Mouse (Mus musculus) forebrain, embryonic 10.5 days (tissue): ENCODE results near the gene Armc7. TPM values are rescaled to one million over a fixed set of nuclear protein-coding genes. Genes with fewer than 3 reads are reported as not detected.

Source experiments
- DNase-seq: peaks from one replicate; pipeline ENCODE4 v3.0.0-alpha.2; 2017; ENCODE audit warnings: low spot score; ENCODE audit errors: extremely low spot score
- H3K27ac ChIP-seq: fragments of 300-500 bp; sonication (generic); 2 replicates; pipeline ENCODE4 v1.5.1; 2016; ENCODE audit warnings: mild to moderate bottlenecking
- H3K27me3 ChIP-seq: fragments of 300-500 bp; sonication (generic); 2 replicates; pipeline ENCODE4 v1.6.1; 2016; ENCODE audit warnings: mild to moderate bottlenecking; ENCODE audit not compliant: poor library complexity, severe bottlenecking
- H3K36me3 ChIP-seq: fragments of 300-500 bp; sonication (generic); replicated peaks from 2 replicates; pipeline ENCODE4 v1.6.1; 2016; ENCODE audit warnings: mild to moderate bottlenecking, moderate library complexity
- H3K4me1 ChIP-seq: fragments of 300-500 bp; sonication (generic); 2 replicates; pipeline ENCODE4 v1.6.1; 2016
- H3K4me3 ChIP-seq: fragments of 300-500 bp; sonication (generic); 2 replicates; pipeline ENCODE4 v1.5.1; 2016; ENCODE audit warnings: mild to moderate bottlenecking, moderate library complexity
- H3K9me3 ChIP-seq: fragments of 300-500 bp; sonication (generic); 2 replicates; pipeline ENCODE4 v1.6.1; 2016; ENCODE audit warnings: mild to moderate bottlenecking, moderate library complexity
- WGBS: fragments of 180-500 bp; shearing (Covaris S2); methylation state at CpG from one replicate; pipeline ENCODE4 v1.1.7; 2016; 5-methylcytosine and 5-hydroxymethylcytosine counted together
- polyA plus RNA-seq: library from polyadenylated mRNA; unstranded; fragments of >200 nt; fragmentation: Nextera tagmentation; extraction: Ambion mirVana; gene quantifications from 2 replicates; pipeline ENCODE4 v1.2.1, GENCODE M21; 2016

The Armc7 gene
- polyA plus RNA-seq, 1 experiment from 2014 or later: 8.2 TPM

- Histone ChIP-seq H3K4me1 (peaks cover 85% of the 10 kb centered on the region), H3K27ac (no peak overlapping the region), H3K36me3 (peaks cover 40% of the 10 kb centered on the region), H3K27me3 (no peaks in the 10 kb centered on the region), H3K4me3 (peak overlapping the region; percentile 99), H3K9me3 (no peaks in the 10 kb centered on the region)
- WGBS: 53% methylated on average over 6 of the region's 6 CpGs
- DNase-seq: no peak
These were observed 34.5 kb downstream of the Armc7 start for GRCm38 (mm10) chr11:115509773-115510506.

GRCm38 (mm10) chr11:115510507-115510888, 35.0 kb downstream of the Armc7 start:
- no peaks in the 10 kb centered on the region for H3K27me3 ChIP-seq
- peak overlapping the region; percentile 56 for H3K27ac ChIP-seq
- H3K9me3 ChIP-seq: no peaks in the 10 kb centered on the region
- H3K4me3 ChIP-seq: peak overlapping the region; percentile 99
- whole genome bisulfite sequencing: 69% methylated on average over 5 of the region's 5 CpGs
- H3K4me1 ChIP-seq: peaks cover 85% of the 10 kb centered on the region
- peaks cover 35% of the 10 kb centered on the region for H3K36me3 ChIP-seq
- no peak for DNase-seq

DNA sequence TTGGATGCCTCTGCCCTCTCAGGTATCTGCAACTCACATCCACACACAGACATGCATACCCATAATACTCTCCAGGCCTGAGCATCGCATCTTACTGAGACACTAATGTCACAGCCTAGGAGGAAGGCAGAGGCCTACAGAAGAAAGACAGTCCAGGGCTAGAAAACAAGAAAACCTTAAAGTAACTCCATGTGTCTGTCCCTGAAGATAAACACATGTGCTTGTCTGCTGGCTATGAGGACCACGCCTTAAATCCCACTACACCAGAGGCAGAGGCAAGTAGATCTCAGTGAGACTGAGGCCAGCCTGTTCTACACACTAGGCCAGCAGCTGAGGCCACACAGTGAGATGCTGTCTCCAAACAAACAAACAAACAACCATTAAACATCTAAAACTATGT, 35.7 kb downstream of the Armc7 start:
- no peaks in the 10 kb centered on the region for H3K9me3 ChIP-seq
- peaks cover 28% of the 10 kb centered on the region for H3K36me3 ChIP-seq
- H3K4me3 ChIP-seq: peak overlapping the region; percentile 99
- 73% methylated on average over 2 of the region's 2 CpGs for WGBS
- no peaks in the 10 kb centered on the region for H3K27me3 ChIP-seq
- DNase-seq: no peak
- 0 out of 2 replicates have a peak overlapping the region, but pooled peaks have one; percentile 99 for H3K27ac ChIP-seq
- peaks cover 80% of the 10 kb centered on the region for H3K4me1 ChIP-seq

- Histone ChIP-seq H3K27ac (peak overlapping the region; percentile 99), H3K4me1 (peaks cover 71% of the 10 kb centered on the region)
- no peak for DNase-seq
These were observed 36.5 kb downstream of the Armc7 start for GRCm38 (mm10) chr11:115512004-115512403.

DNA sequence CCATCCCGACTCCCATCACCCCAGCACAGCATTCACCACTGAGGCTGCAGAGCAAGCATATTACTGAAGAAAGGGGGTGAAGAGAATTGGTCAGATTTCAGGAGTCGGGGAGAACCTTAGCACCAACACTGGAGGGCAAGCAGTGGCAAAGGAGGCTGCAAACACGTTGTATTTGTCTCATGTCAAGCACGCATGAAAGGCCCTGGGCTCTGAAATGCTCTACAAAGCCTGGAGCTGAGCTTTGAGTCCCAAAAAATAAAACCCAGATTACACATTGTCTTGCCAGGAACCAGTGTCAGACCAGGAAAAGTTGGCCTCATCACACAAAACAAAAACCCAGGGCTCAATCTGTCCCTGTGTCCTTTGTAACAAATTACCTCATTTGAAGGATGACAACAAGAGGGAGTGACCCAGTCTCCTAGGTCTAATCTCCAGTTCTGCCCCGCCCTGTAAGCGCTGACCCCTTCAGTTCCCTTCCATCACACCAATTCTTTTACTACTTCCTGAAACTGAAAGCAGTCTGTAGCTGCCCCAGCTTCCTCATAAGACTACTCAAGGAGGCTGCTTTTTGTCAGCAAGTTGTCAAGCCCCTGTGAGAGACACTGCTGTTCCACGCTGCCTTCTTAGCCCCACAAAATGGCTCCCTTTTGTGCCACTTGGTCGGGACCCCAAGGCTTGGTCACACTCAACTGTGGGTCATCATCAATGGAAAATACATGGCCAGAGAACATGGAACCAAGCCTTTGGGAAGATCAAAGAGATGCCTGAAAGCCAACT, 37.1 kb downstream of the Armc7 start:
- no peaks in the 10 kb centered on the region for H3K9me3 ChIP-seq
- H3K36me3 ChIP-seq: peaks cover 14% of the 10 kb centered on the region
- H3K4me3 ChIP-seq: peak overlapping the region; percentile 99
- no peak for DNase-seq
- peaks cover 65% of the 10 kb centered on the region for H3K4me1 ChIP-seq
- WGBS: 39% methylated on average over 8 of the region's 8 CpGs
- peak overlapping the region; percentile 99 for H3K27ac ChIP-seq
- H3K27me3 ChIP-seq: no peaks in the 10 kb centered on the region

More at GRCm38 (mm10) chr11:115512004-115512403, 36.5 kb downstream of the Armc7 start:
- Histone ChIP-seq H3K27me3 (no peaks in the 10 kb centered on the region), H3K4me3 (peak overlapping the region; percentile 99), H3K9me3 (no peaks in the 10 kb centered on the region), H3K36me3 (peaks cover 20% of the 10 kb centered on the region)
- 68% methylated on average over 3 of the region's 3 CpGs for WGBS

GRCm38 (mm10) chr11:115513271-115514237, 38.1 kb downstream of the Armc7 start:
- Histone ChIP-seq H3K4me1 (peaks cover 55% of the 10 kb centered on the region), H3K27me3 (no peaks in the 10 kb centered on the region), H3K27ac (peak overlapping the region; percentile 99), H3K9me3 (no peaks in the 10 kb centered on the region), H3K36me3 (peaks cover 11% of the 10 kb centered on the region), H3K4me3 (peak overlapping the region; percentile 99)
- DNase-seq: peak; percentile 70
- WGBS: under 1% methylated on average over 57 of the region's 57 CpGs

DNA sequence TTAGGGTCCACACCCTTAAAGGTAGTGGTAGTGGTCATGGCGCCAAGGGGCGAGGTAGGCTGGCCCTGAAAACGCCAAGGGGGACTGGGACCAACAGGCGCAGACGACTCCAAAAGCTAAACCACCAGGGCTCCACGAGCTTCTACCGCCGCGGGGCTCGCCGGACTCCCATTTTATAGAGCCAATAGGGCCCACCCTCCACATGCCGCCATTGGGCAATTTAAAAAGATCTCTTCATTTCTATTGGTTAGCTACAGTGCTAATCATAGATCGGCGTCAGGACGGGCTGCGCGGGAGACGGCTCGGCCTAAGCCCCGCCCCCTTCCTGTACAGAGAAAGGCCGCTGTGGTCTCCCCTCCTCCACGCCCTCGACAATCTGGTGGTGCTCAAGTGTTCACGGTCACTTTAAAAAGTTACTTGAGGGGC, 38.8 kb downstream of the Armc7 start, which contains the start of gene Jpt1:
Gene Jpt1, minus strand, starts transcription at position 150 of the 426 bp plus-strand sequence.
- Histone ChIP-seq H3K27ac (peak within 1 kb of the TSS; percentile 99), H3K36me3 (0 out of 2 replicates have a peak, but pooled peaks cover 6% of the 10 kb centered on the region), H3K4me1 (peaks cover 51% of the 10 kb centered on the region), H3K4me3 (peak within 1 kb of the TSS; percentile 99), H3K9me3 (no peaks in the 10 kb centered on the region), H3K27me3 (no peaks in the 10 kb centered on the region)
- DNase-seq: peak; percentile 93
- WGBS: under 1% methylated on average over 24 of the region's 24 CpGs

DNA sequence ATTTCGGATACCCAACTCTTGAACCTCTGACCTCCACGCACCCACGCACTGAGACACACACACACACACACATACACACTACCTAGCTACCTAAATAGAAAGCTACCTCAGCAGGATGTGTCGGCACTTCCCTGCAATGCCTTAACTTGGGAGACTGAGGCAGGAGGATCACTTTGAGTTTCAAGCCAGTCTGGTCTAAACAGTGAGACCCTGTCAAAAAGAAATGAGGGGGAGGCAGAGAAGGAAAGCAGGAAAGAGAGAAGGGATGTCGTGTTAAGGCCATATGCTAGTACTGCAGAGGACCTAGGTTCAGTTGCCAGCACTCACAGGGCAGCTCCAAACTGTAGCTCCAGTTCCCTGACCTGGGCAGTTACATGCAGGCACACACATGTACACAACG, 39.6 kb downstream of the Armc7 start:
- Histone ChIP-seq H3K4me3 (peak overlapping the region; percentile 99), H3K4me1 (peaks cover 47% of the 10 kb centered on the region), H3K27me3 (no peaks in the 10 kb centered on the region), H3K9me3 (no peaks in the 10 kb centered on the region), H3K36me3 (0 out of 2 replicates have a peak, but pooled peaks cover 6% of the 10 kb centered on the region), H3K27ac (peak overlapping the region; percentile 99)
- DNase-seq: no peak
- WGBS: 74% methylated on average over 6 of the region's 6 CpGs

DNA sequence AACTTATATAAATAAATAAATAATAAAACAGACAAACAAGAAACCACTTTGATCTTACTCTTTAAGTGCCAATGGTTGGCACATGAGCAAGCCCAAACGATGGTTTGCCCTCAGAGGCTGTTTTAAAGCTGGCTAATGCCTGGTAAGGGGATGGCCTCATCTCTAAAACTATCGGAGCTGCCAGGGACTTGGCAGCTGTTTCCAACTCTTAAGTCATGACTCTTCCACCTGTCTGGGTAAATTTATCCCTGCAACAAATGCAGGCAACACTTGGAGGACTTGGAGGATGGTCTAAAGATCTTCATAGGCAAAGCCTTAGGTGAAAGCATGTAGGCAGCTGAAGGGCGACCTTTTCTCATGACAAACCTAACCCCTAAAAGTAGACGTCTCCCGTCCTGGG, 41.5 kb downstream of the Armc7 start:
- Histone ChIP-seq H3K36me3 (peaks cover 15% of the 10 kb centered on the region), H3K4me3 (no peak overlapping the region), H3K27me3 (no peaks in the 10 kb centered on the region), H3K4me1 (peaks cover 27% of the 10 kb centered on the region), H3K27ac (no peak overlapping the region), H3K9me3 (no peaks in the 10 kb centered on the region)
- 89% methylated on average over 5 of the region's 5 CpGs for WGBS
- no peak for DNase-seq

DNA sequence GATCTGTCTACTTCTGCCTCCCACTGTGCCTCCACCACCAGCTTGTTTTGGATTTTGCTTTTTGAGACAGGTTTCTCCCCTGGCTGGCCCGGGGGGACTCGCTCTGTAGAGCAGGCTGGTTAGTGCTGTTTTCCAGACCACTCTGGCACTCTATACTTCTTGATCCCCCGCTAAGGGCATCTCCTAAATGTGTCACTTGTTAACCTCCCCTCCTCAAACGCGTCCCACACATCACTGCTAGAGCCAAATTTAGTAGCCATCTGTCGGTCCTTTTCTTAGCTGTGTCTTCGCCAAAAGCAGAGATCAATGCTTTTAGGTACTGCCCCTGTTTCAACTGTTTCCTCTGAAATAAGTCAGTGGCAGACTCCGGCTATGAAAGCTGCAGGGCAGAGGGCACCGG, 43.2 kb downstream of the Armc7 start:
- WGBS: 79% methylated on average over 9 of the region's 9 CpGs
- peaks cover 11% of the 10 kb centered on the region for H3K4me1 ChIP-seq
- no peaks in the 10 kb centered on the region for H3K27me3 ChIP-seq
- H3K4me3 ChIP-seq: no peak overlapping the region
- H3K27ac ChIP-seq: no peak overlapping the region
- no peaks in the 10 kb centered on the region for H3K9me3 ChIP-seq
- no peak for DNase-seq
- H3K36me3 ChIP-seq: peaks cover 26% of the 10 kb centered on the region

- H3K27me3 ChIP-seq: no peaks in the 10 kb centered on the region
- no peaks in the 10 kb centered on the region for H3K9me3 ChIP-seq
- WGBS: 89% methylated on average over 3 of the region's 3 CpGs
- no peak overlapping the region for H3K4me3 ChIP-seq
- H3K27ac ChIP-seq: no peak overlapping the region
- H3K4me1 ChIP-seq: peaks cover 9% of the 10 kb centered on the region
- H3K36me3 ChIP-seq: peaks cover 35% of the 10 kb centered on the region
- no peak for DNase-seq
These were observed 44.1 kb downstream of the Armc7 start for GRCm38 (mm10) chr11:115519581-115519980.

- no peaks in the 10 kb centered on the region for H3K9me3 ChIP-seq
- H3K36me3 ChIP-seq: peaks cover 41% of the 10 kb centered on the region
- no peaks in the 10 kb centered on the region for H3K27me3 ChIP-seq
- no peak overlapping the region for H3K4me3 ChIP-seq
- no peak for DNase-seq
- H3K4me1 ChIP-seq: peaks cover 2% of the 10 kb centered on the region
- WGBS: 78% methylated on average over 2 of the region's 2 CpGs
- no peak overlapping the region for H3K27ac ChIP-seq
These were observed 44.8 kb downstream of the Armc7 start for GRCm38 (mm10) chr11:115520218-115520617.
